Mouse (Mus musculus): ENCODE data around the gene Defb25.

Gene Defb25

DNA sequence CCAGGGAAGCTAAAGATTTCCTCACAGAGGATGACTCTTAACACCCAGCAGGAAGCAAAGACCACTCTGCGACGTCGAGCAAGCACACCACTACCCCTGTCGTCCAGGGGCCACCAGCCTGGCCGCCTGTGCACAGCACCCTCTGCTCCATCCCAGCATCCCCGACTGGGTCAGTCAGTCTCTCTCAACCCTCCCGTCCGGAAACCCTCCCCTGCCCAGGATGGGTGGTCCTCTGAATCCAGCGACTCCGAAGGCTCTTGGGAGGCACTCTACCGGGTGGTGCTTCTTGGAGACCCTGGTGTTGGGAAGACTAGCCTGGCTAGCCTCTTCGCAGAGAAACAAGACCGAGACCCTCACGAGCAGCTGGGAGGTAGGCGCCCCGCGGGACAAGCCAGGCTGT is 5.2 kb upstream of the Defb25 start:
- DNase-seq (ENCODE audit: low spot score) = no peak

DNA sequence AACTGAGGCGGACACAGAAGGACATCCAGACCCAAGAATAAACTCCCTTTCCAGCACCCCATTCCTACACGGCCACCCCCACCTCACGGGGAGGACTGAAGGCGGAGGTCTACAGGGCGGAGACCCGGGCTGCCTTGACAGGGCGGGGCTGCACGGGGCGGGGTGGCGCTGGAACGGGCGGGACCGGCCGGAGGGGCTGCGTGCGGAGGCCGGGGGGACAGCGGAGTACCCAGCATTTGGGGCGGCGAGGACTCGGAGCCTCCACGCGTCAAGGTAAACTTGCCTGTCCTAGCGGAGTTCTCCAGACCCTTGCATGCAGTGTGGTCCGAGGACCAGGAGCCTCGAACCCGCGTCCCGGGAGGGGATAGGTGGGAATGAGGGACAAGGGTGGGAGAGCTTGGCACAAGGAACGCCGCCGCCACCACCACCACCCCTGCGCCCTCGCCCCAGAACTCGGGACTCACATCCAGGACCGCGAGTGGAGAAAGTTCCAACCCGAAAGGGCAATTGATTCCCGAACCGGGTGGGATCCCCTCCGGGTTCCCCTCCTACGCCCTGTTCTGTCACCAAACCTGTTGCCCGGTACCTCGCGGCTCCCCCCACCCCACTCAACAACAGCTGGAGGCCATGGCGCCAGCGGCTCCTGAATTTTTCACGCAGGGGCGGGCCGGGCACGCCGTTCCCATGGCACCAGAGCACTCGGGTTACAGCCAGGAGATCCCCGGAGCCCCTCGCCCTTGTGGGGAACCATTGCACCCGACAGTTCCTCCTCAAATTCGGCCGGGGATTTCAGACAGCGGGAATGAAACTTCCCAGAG is 4.1 kb upstream of the Defb25 start, which contains the start of gene Rem1:
Gene Rem1 (plus strand): TSS at position 178 of the 818 bp plus-strand sequence.
- DNase-seq (ENCODE audit: low spot score) = no peak

DNA sequence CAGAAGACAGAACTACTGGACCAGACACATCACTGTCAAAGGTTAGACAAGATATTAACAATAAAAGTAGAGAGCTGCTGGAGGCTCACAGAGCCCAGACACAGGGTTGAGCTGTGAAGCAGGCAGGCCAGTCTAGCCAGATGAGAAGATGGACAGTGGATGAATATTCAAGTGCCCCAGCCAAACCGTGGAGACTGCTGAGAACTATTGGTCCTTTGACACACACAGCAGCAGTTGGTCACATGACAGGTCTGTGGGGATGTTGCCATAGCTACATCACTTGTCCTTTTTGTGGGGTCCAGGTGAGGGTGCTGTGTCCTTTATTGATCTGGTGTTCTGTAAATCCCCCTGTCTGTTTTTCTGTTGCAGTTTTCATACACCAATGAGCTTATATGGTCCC is 2.4 kb upstream of the Defb25 start:
- DNase-seq (ENCODE audit: low spot score) = no peak

GRCm38 (mm10) chr2:152624566-152624965 is 1.7 kb upstream of the Defb25 start:
- no peak for DNase-seq (ENCODE audit: low spot score)

- no peak for DNase-seq (ENCODE audit: low spot score)
Measured at GRCm38 (mm10) chr2:152622151-152622550, 702 bp downstream of the Defb25 start.

GRCm38 (mm10) chr2:152620367-152621134 is 2.3 kb downstream of the Defb25 start:
- no peak for DNase-seq (ENCODE audit: low spot score)

GRCm38 (mm10) chr2:152617374-152617773 is 5.5 kb downstream of the Defb25 start:
- DNase-seq (ENCODE audit: low spot score) = peak; percentile 28

GRCm38 (mm10) chr2:152616470-152616869 is 6.4 kb downstream of the Defb25 start:
- DNase-seq (ENCODE audit: low spot score) = no peak

GRCm38 (mm10) chr2:152615563-152615962 is 7.3 kb downstream of the Defb25 start:
- DNase-seq (ENCODE audit: low spot score) = peak; percentile 86

- DNase-seq (ENCODE audit: low spot score) = no peak
Measured at GRCm38 (mm10) chr2:152612193-152612592, 10.7 kb downstream of the Defb25 start.

DNA sequence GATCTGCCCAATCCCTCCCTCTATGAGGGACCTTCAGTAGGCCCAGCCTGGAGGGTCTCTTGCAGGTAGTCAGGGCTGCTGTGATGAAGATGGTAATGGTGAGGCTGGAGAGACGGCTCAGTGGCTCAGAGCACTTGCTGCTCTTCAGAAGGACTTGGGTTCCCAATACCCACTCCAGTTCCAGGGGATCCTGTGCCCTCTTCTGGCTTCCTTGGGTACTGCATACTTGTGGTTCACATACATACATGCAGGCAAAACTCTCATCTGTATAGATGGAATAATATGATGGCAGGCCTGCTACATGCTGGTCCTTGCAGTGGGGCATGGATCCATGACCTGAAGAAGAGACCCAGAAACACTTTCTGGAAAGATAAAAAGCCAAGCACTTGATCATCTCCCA is 14.1 kb downstream of the Defb25 start:
- no peak for DNase-seq (ENCODE audit: low spot score)

DNA sequence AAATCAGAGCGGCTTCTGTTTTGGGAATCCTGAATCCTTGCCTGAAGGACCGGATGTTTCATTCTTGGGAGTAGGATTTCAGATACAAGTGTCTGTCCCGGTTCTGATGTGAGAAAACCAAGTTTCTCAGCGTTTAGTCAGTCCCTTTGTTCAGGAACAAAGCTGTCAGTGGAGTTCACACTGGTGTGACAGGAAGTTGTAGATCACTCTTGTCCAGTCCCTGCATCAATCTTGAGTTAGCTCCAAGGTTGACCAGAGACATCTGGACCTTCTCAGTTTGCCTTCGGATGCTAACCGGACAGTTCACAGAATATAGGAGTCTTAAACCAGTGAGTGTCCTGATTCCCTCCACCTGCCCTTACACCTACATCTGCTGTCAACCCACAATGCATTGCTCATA is 15.1 kb downstream of the Defb25 start:
- no peak for DNase-seq (ENCODE audit: low spot score)

DNA sequence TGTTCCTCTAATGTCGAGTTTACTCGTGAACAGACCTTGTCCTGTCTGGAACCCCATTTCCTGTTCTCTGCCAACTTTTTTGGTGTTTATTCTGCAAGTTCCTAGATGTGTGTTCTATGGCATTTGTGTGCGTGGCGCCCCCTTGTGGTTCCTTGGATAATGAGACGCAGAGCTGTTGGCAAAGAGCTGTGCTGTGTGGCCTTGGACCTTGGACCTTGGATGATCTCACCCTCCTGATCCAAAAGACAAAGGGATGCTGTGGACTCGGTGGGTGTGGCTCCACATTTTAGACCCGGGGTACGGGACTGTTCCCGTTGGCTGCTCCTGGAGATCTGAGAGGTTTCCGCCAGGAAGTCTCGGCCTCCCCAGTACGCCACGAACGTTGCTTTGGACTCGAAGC is 18.8 kb downstream of the Defb25 start, which contains the start of gene Defb36:
Gene Defb36 (plus strand): TSS at position 271 of the 400 bp plus-strand sequence.
- DNase-seq (ENCODE audit: low spot score) = no peak

- no peak for DNase-seq (ENCODE audit: low spot score)
Measured at GRCm38 (mm10) chr2:152601275-152601960, 21.4 kb downstream of the Defb25 start.

- DNase-seq (ENCODE audit: low spot score) = no peak
Measured at GRCm38 (mm10) chr2:152600076-152600475, 22.8 kb downstream of the Defb25 start.

DNA sequence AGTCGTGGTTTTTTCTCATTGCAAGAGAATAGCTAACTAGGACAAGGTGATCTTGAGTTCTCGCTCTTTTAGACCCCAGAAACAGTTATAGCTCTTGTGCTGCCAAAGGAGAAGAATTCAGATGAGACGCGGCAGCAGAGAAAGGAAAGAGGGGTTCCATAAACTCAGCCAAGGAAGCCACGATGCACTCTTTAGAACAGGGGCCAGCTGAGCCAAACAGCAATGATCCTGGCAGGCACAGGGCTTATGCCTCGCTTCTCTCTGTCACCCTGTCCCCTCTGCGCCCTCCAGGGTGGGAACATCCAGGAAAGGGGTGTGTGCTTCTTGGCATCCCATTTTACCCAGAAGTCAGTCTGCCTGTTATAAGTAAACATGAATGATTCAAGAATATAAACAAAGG is 23.6 kb downstream of the Defb25 start, which contains the start of gene Defb45:
Gene Defb45 (minus strand): TSS at position 101 of the 400 bp plus-strand sequence.
- no peak for DNase-seq (ENCODE audit: low spot score)

GRCm38 (mm10) chr2:152589021-152589420 is 33.8 kb downstream of the Defb25 start:
- no peak for DNase-seq (ENCODE audit: low spot score)

DNA sequence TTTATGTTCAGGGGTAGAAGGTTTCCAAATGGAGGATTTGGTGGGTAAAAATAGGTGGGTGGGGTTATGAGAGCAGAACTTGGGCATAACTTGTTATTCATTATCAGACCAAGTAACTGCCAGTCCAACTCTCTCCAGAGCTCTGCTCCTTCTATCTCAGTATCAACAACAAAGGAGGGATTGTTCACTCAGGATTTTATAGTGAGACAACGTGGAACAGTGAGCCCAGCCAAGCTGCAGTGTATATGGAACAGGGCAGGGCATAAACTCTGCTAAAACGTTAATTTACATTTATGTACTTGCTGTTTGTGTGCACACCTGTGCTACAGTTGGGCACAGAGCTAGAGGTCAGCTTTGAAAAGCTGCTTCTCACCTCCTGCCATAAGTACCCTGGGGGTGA is 34.4 kb downstream of the Defb25 start:
- DNase-seq (ENCODE audit: low spot score) = no peak

- no peak for DNase-seq (ENCODE audit: low spot score)
Measured at GRCm38 (mm10) chr2:152586926-152587560, 35.8 kb downstream of the Defb25 start.

GRCm38 (mm10) chr2:152580612-152581011 is 42.2 kb downstream of the Defb25 start:
- no peak for DNase-seq (ENCODE audit: low spot score)

GRCm38 (mm10) chr2:152580107-152580506 is 42.7 kb downstream of the Defb25 start, which contains the start of gene Defb19:
TSS of gene Defb19 (minus strand) at chr2:152580312.
- no peak for DNase-seq (ENCODE audit: low spot score)

GRCm38 (mm10) chr2:152573484-152573883 is 49.4 kb downstream of the Defb25 start:
- DNase-seq (ENCODE audit: low spot score) = no peak
